Mouse (Mus musculus): ENCODE data around the gene Tmem132d.

DNA sequence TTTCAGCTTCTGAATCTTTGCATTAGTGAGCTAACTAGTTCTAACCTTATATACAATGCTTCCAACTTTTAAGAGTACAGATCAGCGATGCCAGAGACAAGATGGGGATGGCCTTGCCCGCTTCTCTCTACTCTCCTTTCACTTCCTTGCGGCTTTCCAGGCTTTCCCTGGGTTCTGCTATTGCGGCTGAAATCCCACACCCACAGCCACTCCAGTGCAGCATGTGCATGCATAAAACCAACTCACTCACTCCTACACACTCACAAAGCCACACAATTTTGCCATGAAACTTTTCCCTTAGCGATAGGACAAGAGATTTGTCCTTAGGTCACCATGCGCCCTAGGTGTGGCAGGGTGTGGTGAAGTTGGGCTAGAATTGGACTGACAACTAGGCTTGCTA lies 567.7 kb downstream of the Tmem132d start:
- TF ChIP-seq POLR2A (IDR thresholded peaks at IDR 0.05; ENCODE audit: low read depth, low read length) (no peak), CTCF (IDR thresholded peaks at IDR 0.05; ENCODE audit: borderline replicate concordance, insufficient read depth, low read length) (no peak)

Measured in embryonic fibroblast, embryonic 13.5 days (primary cell).